Mouse (Mus musculus) heart, adult 2 months (tissue): ENCODE data around the gene Lrrc75a.

Source experiments
- EP300 ChIP-seq: fragments of 200-500 bp; IDR thresholded peaks from 2 replicates; pipeline ENCODE4 v1.6.1; 2011; ENCODE audit warnings: low read depth, low read length, control low read depth; ENCODE audit not compliant: insufficient read depth
- POLR2A ChIP-seq: fragments of 200-500 bp; IDR thresholded peaks from 2 replicates; pipeline ENCODE4 v1.6.1; 2011; ENCODE audit warnings: mild to moderate bottlenecking, low read depth, low read length, control low read depth; ENCODE audit not compliant: insufficient read depth

DNA sequence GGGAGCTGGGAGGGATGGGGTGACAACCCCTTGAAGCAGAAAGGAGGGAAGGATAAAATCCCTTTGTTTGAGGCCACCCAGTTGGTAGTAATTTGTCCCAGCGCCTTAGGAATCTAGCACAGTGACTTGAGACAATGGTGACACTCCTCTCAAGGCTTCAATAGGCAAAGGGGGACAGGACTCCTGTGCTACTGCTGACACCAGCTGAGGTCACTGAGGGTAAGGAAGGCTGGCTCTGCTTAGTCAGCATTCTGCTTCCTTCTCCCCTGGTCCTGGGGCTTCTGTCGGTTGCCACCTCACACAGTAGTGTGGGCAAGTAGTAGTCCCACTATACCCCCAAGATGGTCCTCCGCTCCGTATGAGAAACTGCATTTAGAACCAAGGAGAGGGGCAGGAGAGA, 17.2 kb downstream of the Lrrc75a start:
- no peak for TF ChIP-seq EP300
- TF ChIP-seq POLR2A = no peak
